Mouse (Mus musculus) neural tube, embryonic 14.5 days (tissue): Measurements from ENCODE around the gene Dclk1. TPM values are rescaled to one million over a fixed set of nuclear protein-coding genes. Genes with fewer than 3 reads are reported as not detected.
A peak's percentile ranks its signal among the peaks of the same experiment; 100 is the strongest.

Source experiments
- ATAC-seq: fragments of 200-750 bp; cut with Nextera tagmentation; 2 replicates; pipeline ENCODE4 v1.8.0; 2017; ENCODE audit warnings: low read depth, mild to moderate bottlenecking, moderate TSS enrichment, moderate library complexity
- H3K27ac ChIP-seq: fragments of 300-500 bp; sonication (generic); 2 replicates; pipeline ENCODE4 v1.5.1; 2014; ENCODE audit warnings: low read depth, mild to moderate bottlenecking, control low read depth, low read length, moderate library complexity, mixed read lengths
- H3K27me3 ChIP-seq: fragments of 300-500 bp; sonication (generic); 2 replicates; pipeline ENCODE4 v1.6.1; 2014; ENCODE audit warnings: low read length; ENCODE audit not compliant: control insufficient read depth, insufficient read depth
- H3K36me3 ChIP-seq: fragments of 300-500 bp; sonication (generic); 2 replicates; pipeline ENCODE4 v1.6.1; 2014; ENCODE audit warnings: low read length, mixed read lengths; ENCODE audit not compliant: control insufficient read depth, insufficient read depth
- H3K4me1 ChIP-seq: fragments of 300-500 bp; sonication (generic); 2 replicates; pipeline ENCODE4 v1.6.1; 2014; ENCODE audit warnings: low read length; ENCODE audit not compliant: control insufficient read depth, insufficient read depth
- H3K4me2 ChIP-seq: fragments of 300-500 bp; sonication (generic); 2 replicates; pipeline ENCODE4 v1.6.1; 2014; ENCODE audit warnings: mild to moderate bottlenecking, low read depth, low read length, control low read depth
- H3K4me3 ChIP-seq: fragments of 300-500 bp; sonication (generic); 2 replicates; pipeline ENCODE4 v1.5.1; 2014; ENCODE audit warnings: low read depth, low read length, control low read depth, mixed read lengths
- H3K9ac ChIP-seq: fragments of 300-500 bp; sonication (generic); replicated peaks from 2 replicates; pipeline ENCODE4 v1.6.1; 2014; ENCODE audit warnings: low read depth, mild to moderate bottlenecking, control low read depth, low read length, mixed read lengths
- H3K9me3 ChIP-seq: fragments of 300-500 bp; sonication (generic); 2 replicates; pipeline ENCODE4 v1.6.1; 2016; ENCODE audit warnings: low read length; ENCODE audit not compliant: control insufficient read depth
- WGBS: fragments of 180-500 bp; shearing (Covaris S2); extraction: QIAGEN DNeasy Blood & Tissue Kit; methylation state at CpG from one replicate; pipeline ENCODE4 v1.1.7; 2014; 5-methylcytosine and 5-hydroxymethylcytosine counted together
- polyA plus RNA-seq: library from polyadenylated mRNA; unstranded; fragments of >200 nt; fragmentation: Nextera tagmentation; extraction: Ambion mirVana; gene quantifications from 2 replicates; pipeline ENCODE4 v1.2.1, GENCODE M21; 2014

The Dclk1 gene
- polyA plus RNA-seq, 1 experiment from 2014 or later = 297 TPM

- H3K9me3 ChIP-seq = no peaks in the 10 kb centered on the region
- no peaks in the 10 kb centered on the region for H3K27me3 ChIP-seq
- no peak overlapping the region for H3K4me3 ChIP-seq
- no peaks in the 10 kb centered on the region; the same call in 1 of the 2 replicates for H3K36me3 ChIP-seq
- H3K27ac ChIP-seq = peak overlapping the region; percentile 35; the same call in 1 of the 2 replicates
- WGBS = 42% methylated on average over 8 of the region's 8 CpGs
- no peak overlapping the region for H3K4me2 ChIP-seq
- H3K9ac ChIP-seq = no peak overlapping the region
- H3K4me1 ChIP-seq = peaks cover 55% of the 10 kb centered on the region
- ATAC-seq = no peak
These were observed 279.6 kb downstream of the Dclk1 start for GRCm38 (mm10) chr3:55521776-55522175.

GRCm38 (mm10) chr3:55523224-55523623, 281.1 kb downstream of the Dclk1 start:
- Histone ChIP-seq H3K4me2 (peak overlapping the region; percentile 31; the same call in 1 of the 2 replicates), H3K27me3 (no peaks in the 10 kb centered on the region), H3K36me3 (no peaks in the 10 kb centered on the region; the same call in 1 of the 2 replicates), H3K9me3 (no peaks in the 10 kb centered on the region), H3K4me3 (no peak overlapping the region), H3K27ac (peak overlapping the region; percentile 89), H3K9ac (no peak overlapping the region), H3K4me1 (peaks cover 65% of the 10 kb centered on the region)
- ATAC-seq = peak; percentile 38
- 18% methylated on average over 7 of the region's 7 CpGs for WGBS

DNA sequence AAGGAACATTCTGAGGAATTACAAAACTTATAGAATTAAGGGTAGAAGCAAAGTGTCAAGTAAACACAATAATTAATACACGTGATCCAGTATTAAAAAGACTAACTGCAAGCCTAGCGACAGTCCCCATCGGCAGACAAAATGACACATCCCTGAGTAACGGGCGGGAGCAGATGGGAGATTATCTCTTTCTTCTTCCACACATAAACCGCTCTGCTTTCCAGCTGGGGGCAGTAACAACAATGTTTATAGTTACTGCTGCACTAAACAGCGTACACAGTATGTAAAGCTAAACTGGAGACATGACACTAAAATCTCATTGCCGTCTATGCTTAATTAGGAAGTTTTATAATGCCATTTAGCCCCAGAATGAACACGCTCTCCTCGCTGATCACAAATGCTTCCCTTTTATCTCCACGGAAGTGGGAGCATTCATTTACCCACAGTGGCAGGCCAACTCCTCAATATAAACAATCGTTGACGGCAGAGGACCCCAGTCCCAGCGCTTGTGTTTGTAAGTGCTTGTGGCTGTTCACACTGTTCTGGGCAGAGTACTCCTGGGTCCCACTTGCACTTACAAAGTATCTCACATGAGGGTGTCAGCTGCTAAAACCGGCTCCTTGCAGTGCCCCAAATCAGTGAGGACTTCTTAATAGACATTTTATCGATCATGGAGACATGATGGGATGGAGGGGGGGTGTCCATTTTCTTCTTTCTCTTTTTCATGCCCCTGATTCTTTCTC, 281.7 kb downstream of the Dclk1 start:
- no peaks in the 10 kb centered on the region for H3K27me3 ChIP-seq
- H3K9ac ChIP-seq = no peak overlapping the region
- H3K4me2 ChIP-seq = peak overlapping the region; percentile 16; the same call in 1 of the 2 replicates
- peak; percentile 80 for ATAC-seq
- WGBS = 8% methylated on average over 16 of the region's 16 CpGs
- H3K4me3 ChIP-seq = no peak overlapping the region
- H3K27ac ChIP-seq = peak overlapping the region; percentile 89
- no peaks in the 10 kb centered on the region for H3K9me3 ChIP-seq
- peaks cover 71% of the 10 kb centered on the region for H3K4me1 ChIP-seq
- H3K36me3 ChIP-seq = no peaks in the 10 kb centered on the region; the same call in 1 of the 2 replicates

- ATAC-seq = peak; percentile 35
- Histone ChIP-seq H3K9me3 (no peaks in the 10 kb centered on the region), H3K4me1 (peaks cover 71% of the 10 kb centered on the region), H3K36me3 (no peaks in the 10 kb centered on the region), H3K27ac (peak overlapping the region; percentile 89), H3K27me3 (no peaks in the 10 kb centered on the region), H3K4me3 (no peak overlapping the region), H3K4me2 (peak overlapping the region; percentile 16; the same call in 1 of the 2 replicates), H3K9ac (0 out of 2 replicates have a peak overlapping the region, but pooled peaks have one; percentile 21)
- whole genome bisulfite sequencing = 29% methylated on average over 9 of the region's 9 CpGs
These were observed 282.5 kb downstream of the Dclk1 start for GRCm38 (mm10) chr3:55524491-55525195.

DNA sequence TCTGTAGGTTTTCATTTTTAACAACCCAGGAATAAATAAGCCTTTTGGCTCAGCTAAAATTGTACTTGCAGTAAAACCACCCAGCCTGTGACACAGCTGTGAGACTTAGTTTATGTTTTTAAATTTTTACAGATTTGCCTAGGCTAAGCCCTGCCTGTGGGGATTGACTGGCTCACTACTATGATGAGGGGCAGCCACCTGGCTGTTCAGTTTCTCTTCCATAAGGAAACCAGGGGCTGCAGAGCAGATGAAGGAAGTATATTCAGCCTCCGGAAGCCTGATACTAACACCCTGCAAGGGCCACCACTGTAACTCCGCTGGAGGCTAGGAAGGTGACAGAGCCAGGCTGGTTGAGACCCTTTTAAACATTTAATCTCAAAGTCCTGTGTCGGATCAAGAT, 284.3 kb downstream of the Dclk1 start:
- no peak overlapping the region for H3K4me3 ChIP-seq
- no peak overlapping the region for H3K9ac ChIP-seq
- ATAC-seq = no peak
- WGBS = 80% methylated on average over 3 of the region's 3 CpGs
- peak overlapping the region; percentile 68 for H3K27ac ChIP-seq
- H3K27me3 ChIP-seq = no peaks in the 10 kb centered on the region
- H3K4me2 ChIP-seq = no peak overlapping the region
- no peaks in the 10 kb centered on the region for H3K9me3 ChIP-seq
- peaks cover 74% of the 10 kb centered on the region for H3K4me1 ChIP-seq
- H3K36me3 ChIP-seq = no peaks in the 10 kb centered on the region

GRCm38 (mm10) chr3:55527566-55527965, 285.4 kb downstream of the Dclk1 start:
- no peak for ATAC-seq
- 49% methylated on average over 1 of the region's 1 CpGs for WGBS
- Histone ChIP-seq H3K36me3 (no peaks in the 10 kb centered on the region), H3K27me3 (no peaks in the 10 kb centered on the region), H3K9ac (no peak overlapping the region), H3K4me1 (peaks cover 68% of the 10 kb centered on the region), H3K27ac (peak overlapping the region; percentile 6; the same call in 1 of the 2 replicates), H3K4me2 (no peak overlapping the region), H3K9me3 (no peaks in the 10 kb centered on the region), H3K4me3 (no peak overlapping the region)

DNA sequence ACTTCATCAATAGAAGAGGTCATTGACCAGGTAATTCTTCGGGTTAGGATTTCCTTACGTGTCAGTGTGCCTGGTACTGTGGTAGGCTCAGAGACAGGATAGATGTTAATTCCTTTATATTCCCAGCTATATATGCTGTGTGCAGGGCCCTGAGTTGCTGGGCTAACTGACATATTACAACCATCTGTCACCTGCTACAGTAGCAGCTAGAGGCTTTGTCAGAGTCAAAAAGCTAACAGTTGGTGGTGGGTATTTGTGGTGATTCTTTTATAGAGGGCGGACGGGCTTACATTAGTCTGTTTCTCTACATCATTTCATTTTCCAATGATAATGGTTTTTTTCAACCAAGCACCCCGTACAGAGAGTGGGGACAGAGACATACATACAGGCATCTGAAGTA, 285.8 kb downstream of the Dclk1 start:
- H3K9me3 ChIP-seq = no peaks in the 10 kb centered on the region
- no peak overlapping the region for H3K9ac ChIP-seq
- no peak overlapping the region for H3K4me2 ChIP-seq
- 63% methylated on average over 5 of the region's 5 CpGs for WGBS
- peaks cover 64% of the 10 kb centered on the region for H3K4me1 ChIP-seq
- no peaks in the 10 kb centered on the region for H3K36me3 ChIP-seq
- H3K27ac ChIP-seq = peak overlapping the region; percentile 6; the same call in 1 of the 2 replicates
- no peaks in the 10 kb centered on the region for H3K27me3 ChIP-seq
- H3K4me3 ChIP-seq = no peak overlapping the region
- ATAC-seq = no peak

DNA sequence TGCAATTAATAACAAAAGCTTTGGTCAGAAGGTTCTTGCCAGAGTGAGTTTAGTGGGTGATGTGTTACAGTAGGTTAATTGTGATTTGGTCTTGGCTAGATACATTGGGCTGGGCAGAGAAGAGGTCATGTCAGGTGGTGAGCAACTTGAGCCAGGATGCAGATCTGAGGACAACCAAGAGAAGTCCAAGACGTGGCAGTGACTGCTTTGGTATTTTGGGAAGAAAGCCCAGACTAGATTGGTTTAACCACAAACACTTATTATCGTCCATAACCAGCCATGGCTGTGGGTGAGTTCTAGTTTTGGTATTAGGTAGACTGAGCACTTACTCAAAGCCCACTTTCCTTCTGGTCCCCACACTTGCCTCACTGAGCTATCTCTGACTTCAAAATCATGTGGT, 287.2 kb downstream of the Dclk1 start:
- peaks cover 51% of the 10 kb centered on the region for H3K4me1 ChIP-seq
- no peak overlapping the region for H3K4me3 ChIP-seq
- H3K27ac ChIP-seq = no peak overlapping the region

More for the DNA sequence above, 287.2 kb downstream of the Dclk1 start:
- ATAC-seq = no peak
- WGBS = 90% methylated on average over 2 of the region's 2 CpGs
- H3K36me3 ChIP-seq = peaks cover 3% of the 10 kb centered on the region; the same call in 1 of the 2 replicates
- H3K27me3 ChIP-seq = no peaks in the 10 kb centered on the region
- no peak overlapping the region for H3K9ac ChIP-seq
- H3K9me3 ChIP-seq = no peaks in the 10 kb centered on the region
- no peak overlapping the region for H3K4me2 ChIP-seq
